Mouse (Mus musculus) limb, embryonic 14.5 days (tissue): ENCODE measurements at regions not wholly inside any gene's neighbourhood (a gene's known extent, or its start where the extent isn't known, plus 50 kb on each side); places are given as distances from the start of the nearest gene placed in this dataset.

Source experiments
- ATAC-seq: fragments of 200-750 bp; cut with Nextera tagmentation; 2 replicates; pipeline ENCODE4 v1.8.0; 2017; ENCODE audit warnings: low read depth, moderate number of reproducible peaks, moderate TSS enrichment; ENCODE audit not compliant: low FRiP score
- DNase-seq: peaks from one replicate; pipeline ENCODE4 v3.0.0-alpha.2; 2015; ENCODE audit warnings: low spot score
- H3K27ac ChIP-seq: fragments of 300-500 bp; sonication (generic); replicated peaks from 2 replicates; pipeline ENCODE4 v1.5.1; 2014; ENCODE audit warnings: low read depth, mild to moderate bottlenecking, low read length, moderate library complexity, mixed read lengths
- H3K27me3 ChIP-seq: fragments of 300-500 bp; sonication (generic); 2 replicates; pipeline ENCODE4 v1.6.1; 2014; ENCODE audit warnings: low read length, mixed read lengths; ENCODE audit not compliant: control insufficient read depth, insufficient read depth
- H3K36me3 ChIP-seq: fragments of 300-500 bp; sonication (generic); 2 replicates; pipeline ENCODE4 v1.6.1; 2014; ENCODE audit warnings: mild to moderate bottlenecking, low read length, moderate library complexity, mixed read lengths; ENCODE audit not compliant: control insufficient read depth, insufficient read depth
- H3K4me1 ChIP-seq: fragments of 300-500 bp; sonication (generic); 2 replicates; pipeline ENCODE4 v1.6.1; 2014; ENCODE audit warnings: antibody characterized with exemption, low read length, mixed read lengths; ENCODE audit not compliant: control insufficient read depth, insufficient read depth
- H3K4me2 ChIP-seq: fragments of 300-500 bp; sonication (generic); replicated peaks from 2 replicates; pipeline ENCODE4 v1.6.1; 2014; ENCODE audit warnings: low read depth, mild to moderate bottlenecking, low read length, moderate library complexity; ENCODE audit not compliant: severe bottlenecking
- H3K4me3 ChIP-seq: fragments of 300-500 bp; sonication (generic); replicated peaks from 2 replicates; pipeline ENCODE4 v1.5.1; 2014; ENCODE audit warnings: low read length
- H3K9ac ChIP-seq: fragments of 300-500 bp; sonication (generic); 2 replicates; pipeline ENCODE4 v1.6.1; 2014; ENCODE audit warnings: mild to moderate bottlenecking, low read depth, low read length, moderate library complexity; ENCODE audit not compliant: severe bottlenecking
- H3K9me3 ChIP-seq: fragments of 300-500 bp; sonication (generic); 2 replicates; pipeline ENCODE4 v1.6.1; 2016; ENCODE audit warnings: low read length; ENCODE audit not compliant: control insufficient read depth
- POLR2A ChIP-seq: fragments of 200-500 bp; IDR thresholded peaks from 2 replicates; pipeline ENCODE4 v1.8.0; 2012; ENCODE audit warnings: inconsistent platforms, mild to moderate bottlenecking, moderate library complexity, borderline replicate concordance; ENCODE audit not compliant: insufficient read depth, insufficient read length; ENCODE audit errors: extremely low read depth
- WGBS: fragments of 180-500 bp; shearing (Covaris S2); extraction: QIAGEN DNeasy Blood & Tissue Kit; methylation state at CpG from one replicate; pipeline ENCODE4 v1.1.7; 2014; 5-methylcytosine and 5-hydroxymethylcytosine counted together

DNA sequence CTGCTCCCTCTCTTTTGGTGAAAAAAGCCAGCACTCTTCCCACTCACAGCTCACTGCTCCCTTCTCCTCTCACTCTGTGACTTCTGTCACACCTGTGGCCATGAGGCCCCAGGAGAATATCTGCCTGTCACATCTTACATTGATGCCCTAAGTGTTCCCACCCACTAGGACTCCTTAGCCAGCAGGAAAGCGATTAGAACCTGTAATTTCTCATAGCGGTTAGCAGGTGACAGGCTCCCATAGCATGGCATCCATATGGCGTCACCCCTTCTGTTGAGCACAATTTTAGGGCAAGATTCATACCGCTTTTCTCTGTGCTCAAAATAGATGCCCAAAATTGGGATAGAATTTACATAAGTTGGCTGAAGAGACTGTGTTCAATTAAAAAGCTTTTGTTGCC, 74.0 kb upstream of the Kirrel3 start:
- no peak overlapping the region for H3K4me2 ChIP-seq
- no peak for ATAC-seq
- no peaks in the 10 kb centered on the region for H3K27me3 ChIP-seq
- no peak overlapping the region for H3K4me3 ChIP-seq
- peaks cover 7% of the 10 kb centered on the region; the same call in 1 of the 2 replicates for H3K4me1 ChIP-seq
- no peak overlapping the region for H3K9ac ChIP-seq
- H3K27ac ChIP-seq: no peak overlapping the region
- 74% methylated on average over 4 of the region's 4 CpGs for WGBS
- TF ChIP-seq POLR2A: no peak
- no peaks in the 10 kb centered on the region for H3K9me3 ChIP-seq
- peak; percentile 12 for DNase-seq
- no peaks in the 10 kb centered on the region for H3K36me3 ChIP-seq

- H3K4me3 ChIP-seq: no peak overlapping the region
- no peak for TF ChIP-seq POLR2A
- H3K36me3 ChIP-seq: no peaks in the 10 kb centered on the region
- no peaks in the 10 kb centered on the region; the same call in 1 of the 2 replicates for H3K27me3 ChIP-seq
- 50% methylated on average over 8 of the region's 8 CpGs for WGBS
- no peak overlapping the region for H3K9ac ChIP-seq
- H3K4me1 ChIP-seq: peaks cover 4% of the 10 kb centered on the region; the same call in 1 of the 2 replicates
- H3K27ac ChIP-seq: 0 out of 2 replicates have a peak overlapping the region, but pooled peaks have one; percentile 43
- ATAC-seq (peak; percentile 34; the same call in 1 of the 2 replicates), DNase-seq (peak; percentile 40)
- H3K4me2 ChIP-seq: no peak overlapping the region
- no peaks in the 10 kb centered on the region for H3K9me3 ChIP-seq
Measured at GRCm38 (mm10) chr9:34416153-34416552, 69.5 kb upstream of the Kirrel3 start.

DNA sequence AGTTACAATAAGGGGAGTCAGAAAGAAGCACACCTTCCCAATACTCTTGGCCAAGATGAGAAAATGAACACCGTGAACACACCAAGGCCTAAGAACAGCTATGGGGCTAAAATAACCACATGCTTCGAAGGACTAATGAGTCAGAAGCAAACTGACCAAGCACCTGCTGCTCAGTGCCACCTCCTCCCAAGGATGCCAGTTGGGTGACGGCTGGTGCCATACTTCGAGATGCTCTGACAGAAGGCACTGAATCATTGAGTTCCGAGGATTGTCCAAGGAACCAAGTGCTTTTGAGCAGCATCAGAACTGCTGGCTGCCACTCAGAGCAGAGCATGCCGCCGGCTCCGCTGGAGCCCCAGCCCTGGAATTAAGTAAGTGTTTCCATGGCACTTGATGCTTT, 67.6 kb upstream of the Kirrel3 start:
- TF ChIP-seq POLR2A: no peak
- Histone ChIP-seq H3K9ac (no peak overlapping the region), H3K27me3 (no peaks in the 10 kb centered on the region; the same call in 1 of the 2 replicates), H3K36me3 (no peaks in the 10 kb centered on the region), H3K4me1 (peaks cover 12% of the 10 kb centered on the region; the same call in 1 of the 2 replicates), H3K27ac (no peak overlapping the region), H3K9me3 (no peaks in the 10 kb centered on the region), H3K4me3 (no peak overlapping the region), H3K4me2 (no peak overlapping the region)
- DNase-seq: no peak
- 93% methylated on average over 8 of the region's 8 CpGs for WGBS
- ATAC-seq: no peak

GRCm38 (mm10) chr9:34421956-34422355, 63.7 kb upstream of the Kirrel3 start:
- no peak overlapping the region for H3K4me3 ChIP-seq
- H3K9ac ChIP-seq: no peak overlapping the region
- DNase-seq (no peak), ATAC-seq (no peak)
- no peaks in the 10 kb centered on the region for H3K36me3 ChIP-seq
- H3K4me2 ChIP-seq: no peak overlapping the region
- H3K27ac ChIP-seq: no peak overlapping the region
- no peaks in the 10 kb centered on the region for H3K9me3 ChIP-seq
- H3K27me3 ChIP-seq: no peaks in the 10 kb centered on the region; the same call in 1 of the 2 replicates
- peaks cover 8% of the 10 kb centered on the region; the same call in 1 of the 2 replicates for H3K4me1 ChIP-seq
- no peak for TF ChIP-seq POLR2A

- H3K4me2 ChIP-seq: no peak overlapping the region
- no peak for TF ChIP-seq POLR2A
- ATAC-seq: no peak
- 36% methylated on average over 7 of the region's 7 CpGs for WGBS
- no peaks in the 10 kb centered on the region; the same call in 1 of the 2 replicates for H3K27me3 ChIP-seq
- no peaks in the 10 kb centered on the region for H3K36me3 ChIP-seq
- H3K27ac ChIP-seq: no peak overlapping the region
- DNase-seq: peak; percentile 37
- peaks cover 11% of the 10 kb centered on the region; the same call in 1 of the 2 replicates for H3K4me1 ChIP-seq
- H3K9ac ChIP-seq: no peak overlapping the region
- H3K4me3 ChIP-seq: no peak overlapping the region
- no peaks in the 10 kb centered on the region for H3K9me3 ChIP-seq
Measured at GRCm38 (mm10) chr9:34423062-34423461, 62.6 kb upstream of the Kirrel3 start.
